Mouse (Mus musculus) layer of hippocampus, adult 2 months (tissue): ENCODE results near the gene Col11a1. TPM values are rescaled to one million over a fixed set of nuclear protein-coding genes. Genes with fewer than 3 reads are reported as not detected.

ENCODE experiments used
- DNase-seq, 2 experiments: peaks; one replicate each; pipeline ENCODE4 v3.0.0; 2022; ENCODE audit warnings: low spot score in 2 of 2
- H3K27ac ChIP-seq: fragments of 200-600 bp; 2 replicates; pipeline ENCODE4 v1.8.1; 2022
- H3K4me3 ChIP-seq: fragments of 200-600 bp; 2 replicates; pipeline ENCODE4 v1.8.1; 2022; ENCODE audit warnings: mild to moderate bottlenecking
- CTCF ChIP-seq: fragments of 200-600 bp; conservative IDR thresholded peaks from 2 replicates; pipeline ENCODE4 v1.8.1; 2022; ENCODE audit warnings: antibody characterized with exemption, mild to moderate bottlenecking, moderate library complexity
- total RNA-seq, 2 experiments: library from RNA; stranded (reverse); gene quantifications; 2 replicates each; pipeline ENCODE4 v1.2.3; 2021

Gene Col11a1
- total RNA-seq, 2 experiments from 2014 or later: 11.2 to 13.6 TPM

DNA sequence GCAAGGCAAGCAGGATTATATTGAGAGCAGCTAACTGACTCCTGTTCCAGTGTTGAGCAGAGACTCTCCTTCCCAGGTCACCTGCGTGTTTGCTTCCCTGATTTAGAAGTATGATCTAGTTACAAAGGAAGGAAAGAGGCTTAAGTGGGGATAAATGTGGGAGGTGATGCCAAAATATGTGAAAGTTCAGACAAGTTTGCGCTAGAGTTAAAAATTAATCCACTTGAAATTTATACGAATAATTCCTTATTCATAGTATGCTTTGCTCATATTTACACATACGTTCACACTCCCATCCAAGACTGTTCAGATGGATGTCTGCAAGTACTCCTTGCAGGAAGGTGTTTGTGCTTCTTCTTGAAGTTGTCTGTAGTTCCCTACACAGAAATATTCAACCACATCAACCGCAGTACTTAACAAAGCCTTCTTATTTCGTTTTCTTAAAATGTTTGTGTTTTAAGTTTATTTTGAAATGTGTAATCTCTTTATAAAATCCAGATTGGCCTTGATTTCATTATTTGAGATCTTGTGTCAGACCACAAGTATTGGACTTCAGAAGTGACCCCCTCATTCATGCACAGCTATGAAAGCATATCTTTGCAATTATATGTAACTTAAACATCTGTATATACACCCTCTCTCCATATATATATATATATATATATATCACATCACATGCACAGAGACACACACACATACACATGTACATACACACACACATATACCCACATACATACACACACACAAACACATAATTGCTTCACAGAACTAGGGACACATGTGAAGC, 167.8 kb downstream of the Col11a1 start:
- DNase-seq: no peak
- TF ChIP-seq CTCF: no peak

DNA sequence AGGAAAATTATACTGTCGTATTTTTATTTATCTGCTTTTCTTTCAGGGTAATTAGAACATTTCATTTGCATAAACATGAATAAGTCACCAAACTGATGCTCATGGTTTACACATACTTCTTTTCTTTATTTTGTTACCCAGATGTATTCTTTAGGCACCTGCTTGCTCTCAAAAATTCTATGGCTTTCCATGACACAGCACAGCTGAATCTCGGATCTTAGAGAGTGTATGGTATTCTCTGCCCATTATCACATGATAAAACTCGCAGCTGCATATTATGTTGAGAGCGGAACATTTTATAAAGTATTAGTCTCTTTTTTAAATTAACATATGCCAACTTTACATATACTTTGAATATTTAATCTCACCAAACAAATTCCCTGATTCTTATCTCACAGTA, 181.9 kb downstream of the Col11a1 start:
- no peak overlapping the region for H3K27ac ChIP-seq
- no peak for DNase-seq
- no peak overlapping the region for H3K4me3 ChIP-seq
- no peak for TF ChIP-seq CTCF

More for the DNA sequence above, 167.8 kb downstream of the Col11a1 start:
- H3K27ac ChIP-seq: no peak overlapping the region
- H3K4me3 ChIP-seq: no peak overlapping the region

DNA sequence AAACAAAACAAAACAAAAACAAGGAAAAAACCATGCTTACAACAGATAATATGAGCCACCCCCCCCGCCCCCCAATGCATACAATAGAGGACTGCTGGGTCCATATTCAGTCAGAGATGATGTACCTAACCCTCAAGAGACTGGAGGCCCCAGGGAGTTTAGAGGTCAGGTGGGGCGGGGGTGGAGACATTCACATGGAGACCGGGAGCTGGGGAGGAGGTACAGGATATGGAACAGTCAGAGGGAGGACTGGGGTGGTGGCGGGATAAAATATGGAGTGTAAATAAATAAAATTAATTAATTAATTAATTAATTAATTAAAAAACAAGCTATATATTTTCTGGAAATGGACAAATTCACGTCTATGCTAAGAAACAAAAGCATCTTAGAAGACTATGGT, 185.8 kb downstream of the Col11a1 start:
- H3K4me3 ChIP-seq: no peak overlapping the region
- TF ChIP-seq CTCF: no peak
- H3K27ac ChIP-seq: no peak overlapping the region
- no peak for DNase-seq

GRCm38 (mm10) chr3:114229501-114229900, 199.2 kb downstream of the Col11a1 start:
- peak; percentile 1 to 11 for DNase-seq
- Histone ChIP-seq H3K4me3 (no peak overlapping the region), H3K27ac (no peak overlapping the region)
- TF ChIP-seq CTCF: no peak
